Mouse (Mus musculus): Measurements from ENCODE around the gene Nup107.
"Not testable (repeated sequence)": the region's sequence is repeated elsewhere in the genome, so short reads cannot be mapped to it uniquely, and the experiment has no call there.

Nup107 gene

GRCm38 (mm10) chr10:117730637-117731203 is 61.8 kb downstream of the Nup107 start:
- ChIA-PET POLR2A (interaction anchor here in 1 of 4 experiments (0.6 to 1.6 kb wide), 4 partner anchors 8 to 43 kb away, joined by 3 to 4 read pairs (median 4); partner anchors contain the start of gene Mdm2), CTCF (interaction anchor here in 1 of 4 experiments (0.7 kb wide), 1 partner anchor 42 kb away, joined by 3 read pairs; no protein-coding TSS in a partner anchor)

DNA sequence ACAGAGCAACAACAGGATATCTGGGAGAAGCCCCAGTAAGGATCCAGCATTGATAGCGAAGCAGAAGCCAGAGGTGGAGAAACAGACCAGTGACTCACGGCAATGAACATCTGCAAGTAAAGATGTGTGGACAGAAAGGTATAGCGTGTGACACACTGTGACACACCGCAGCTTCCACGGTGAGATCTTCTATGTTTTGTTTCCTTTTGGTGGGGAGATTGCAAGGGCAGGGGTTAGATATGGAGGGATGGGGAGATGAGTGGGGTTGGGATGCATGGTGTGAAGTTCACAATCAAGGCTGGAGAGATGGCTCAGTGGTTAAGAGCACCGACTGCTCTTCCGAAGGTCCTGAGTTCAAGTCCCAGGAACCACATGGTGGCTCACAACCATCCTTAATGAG is 62.4 kb downstream of the Nup107 start:
- POLR2A ChIA-PET = interaction anchor here in 1 of 4 experiments (0.6 to 1.6 kb wide), 2 partner anchors 12 to 43 kb away, joined by 4 read pairs; no protein-coding TSS in a partner anchor
- CTCF ChIA-PET = interaction anchor here in 1 of 4 experiments (0.6 kb wide), 1 partner anchor 97 kb away, joined by 5 read pairs; no protein-coding TSS in a partner anchor

- CTCF ChIA-PET = interaction anchor here in 1 of 4 experiments (0.6 kb wide), 1 partner anchor 98 kb away, joined by 5 read pairs; no protein-coding TSS in a partner anchor
- POLR2A ChIA-PET = interaction anchor here in 1 of 4 experiments (0.5 kb wide), 1 partner anchor 9 kb away, joined by 3 read pairs; no protein-coding TSS in a partner anchor
Observed at GRCm38 (mm10) chr10:117729139-117729814, 63.2 kb downstream of the Nup107 start.

DNA sequence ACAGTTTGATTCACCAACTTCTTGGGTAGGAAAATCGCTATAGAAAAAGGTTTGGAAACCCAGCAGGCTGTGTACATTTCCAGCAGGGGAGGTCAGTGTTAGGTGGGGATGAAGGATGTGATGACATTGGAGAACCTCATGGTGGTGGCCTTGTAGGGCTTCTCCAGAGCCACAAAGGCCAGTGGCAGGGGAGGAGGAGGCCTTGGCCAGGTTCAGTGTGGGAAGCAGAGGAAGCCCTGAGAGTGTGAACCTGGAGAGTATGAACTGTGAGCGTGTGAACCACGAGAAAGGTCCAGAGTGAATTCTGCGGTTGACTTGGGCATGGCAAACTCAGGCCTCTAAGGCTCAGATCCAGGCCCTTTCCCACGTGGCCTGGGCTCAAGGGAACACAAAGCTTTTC is 63.9 kb downstream of the Nup107 start:
- CTCF ChIA-PET = no interaction called here
- POLR2A ChIA-PET = interaction anchor here in 2 of 4 experiments (0.5 to 1.2 kb wide), 3 partner anchors 10 to 95 kb away, joined by 3 read pairs; no protein-coding TSS in a partner anchor

DNA sequence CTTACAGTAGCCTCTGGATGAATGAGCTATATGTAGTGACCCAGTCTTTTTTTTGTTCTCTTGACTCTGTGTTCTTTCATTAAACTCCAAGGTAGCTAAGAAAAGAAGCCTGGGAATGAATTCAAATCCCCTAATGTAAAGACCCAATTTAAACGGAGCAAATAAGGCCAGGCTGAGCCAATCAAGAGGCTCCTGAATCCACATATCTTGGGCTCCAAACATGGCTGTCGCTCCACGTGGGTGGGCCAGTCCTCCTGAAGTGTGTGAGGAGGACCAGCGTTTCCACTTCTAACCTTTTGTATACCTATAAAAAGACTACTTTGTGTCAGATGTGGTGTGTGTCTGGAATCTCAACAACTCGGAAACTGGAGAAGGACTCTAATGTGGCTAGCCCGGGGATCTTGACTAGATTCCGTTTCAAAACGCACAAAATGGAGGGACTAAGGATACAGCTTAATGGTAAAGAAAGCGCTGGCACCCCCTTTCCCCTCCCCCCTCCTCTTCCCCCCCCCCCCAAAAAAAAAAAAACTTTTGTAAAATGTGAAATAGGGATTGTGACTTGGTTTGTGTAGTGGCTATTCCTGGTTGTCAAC is 64.9 kb downstream of the Nup107 start:
- POLR2A ChIA-PET = interaction anchor here in 2 of 4 experiments (0.9 to 1.5 kb wide), 8 partner anchors 9 to 37 kb away, joined by 3 to 5 read pairs (median 3); no protein-coding TSS in a partner anchor
- CTCF ChIA-PET = interaction anchor here in 1 of 4 experiments (0.6 kb wide), 1 partner anchor 88 kb away, joined by 3 read pairs; no protein-coding TSS in a partner anchor

DNA sequence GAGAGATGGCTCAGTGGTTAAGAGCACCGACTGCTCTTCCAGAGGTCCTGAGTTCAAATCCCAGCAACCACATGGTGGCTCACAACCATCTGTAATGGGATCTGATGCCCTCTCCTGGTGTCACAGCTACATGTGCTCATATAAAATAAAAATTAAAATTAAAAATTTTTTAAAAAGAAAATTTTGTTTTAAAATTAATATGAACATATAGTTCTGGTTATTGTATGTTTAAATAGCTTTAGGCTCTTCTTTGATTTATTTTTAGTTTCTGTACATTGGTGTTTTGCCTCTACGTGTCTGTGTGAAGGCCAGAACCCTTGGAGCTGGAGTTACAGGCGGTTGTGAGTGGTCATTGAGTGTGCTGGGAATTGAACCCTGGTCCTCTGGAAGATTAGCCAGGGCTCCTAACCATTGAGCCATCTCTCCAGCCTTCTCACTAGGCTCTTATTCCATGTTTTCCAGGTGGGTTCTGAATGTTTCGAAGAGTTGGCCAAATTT is 65.6 kb downstream of the Nup107 start:
- ChIA-PET CTCF (interaction anchor here in 1 of 4 experiments (0.6 kb wide), 1 partner anchor 169 kb away, joined by 5 read pairs; no protein-coding TSS in a partner anchor), POLR2A (interaction anchor here in 3 of 4 experiments (0.6 to 1.5 kb wide), 7 partner anchors 9 to 258 kb away, joined by 3 to 5 read pairs (median 3); partner anchors contain the start of gene Nup107 (in 1 of the 3))

- ChIA-PET CTCF (interaction anchor here in 1 of 4 experiments (0.6 kb wide), 1 partner anchor 169 kb away, joined by 5 read pairs; no protein-coding TSS in a partner anchor), POLR2A (interaction anchor here in 3 of 4 experiments (0.6 to 1.5 kb wide), 6 partner anchors 8 to 67 kb away, joined by 3 to 4 read pairs (median 3); partner anchors contain the start of genes Mdm2 (in 1 of the 3) and Nup107 (in 1 of the 3))
Observed at GRCm38 (mm10) chr10:117726350-117726749, 66.2 kb downstream of the Nup107 start.

GRCm38 (mm10) chr10:117725671-117726070 is 66.8 kb downstream of the Nup107 start:
- POLR2A ChIA-PET = interaction anchor here in 2 of 4 experiments (0.8 to 1.2 kb wide), 3 partner anchors 9 to 16 kb away, joined by 3 to 4 read pairs (median 3); partner anchors contain the start of gene Mdm2 (in 1 of the 2)
- CTCF ChIA-PET = interaction anchor here in 1 of 4 experiments (0.7 kb wide), 1 partner anchor 817 kb away, joined by 3 read pairs; no protein-coding TSS in a partner anchor

DNA sequence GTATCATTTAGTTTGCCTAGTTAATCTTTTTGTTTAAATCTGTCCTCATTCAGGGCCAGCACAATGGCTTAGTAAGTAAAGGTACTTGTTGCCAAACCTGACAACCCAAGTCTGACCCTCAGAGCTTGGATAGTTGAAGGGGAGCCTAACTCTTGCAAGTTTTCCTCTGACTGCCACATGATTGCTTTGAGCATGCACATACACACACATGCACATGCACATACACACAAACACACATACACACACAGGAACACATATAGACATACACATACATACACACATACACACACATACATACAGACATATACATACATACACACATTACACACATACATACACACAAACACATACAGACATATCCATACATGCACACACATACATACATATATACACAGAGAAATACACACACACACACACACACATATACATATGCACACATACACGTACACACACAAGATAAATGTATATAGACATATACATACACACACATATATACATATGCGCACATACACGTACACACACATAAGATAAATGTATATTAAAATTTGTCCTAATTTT is 67.6 kb downstream of the Nup107 start:
- CTCF ChIA-PET = no interaction called here
- POLR2A ChIA-PET = interaction anchor here in 2 of 4 experiments (0.6 to 1.7 kb wide), 2 partner anchors 13 kb away, joined by 3 to 4 read pairs; no protein-coding TSS in a partner anchor

GRCm38 (mm10) chr10:117724136-117724718 is 68.3 kb downstream of the Nup107 start:
- CTCF ChIA-PET = interaction anchor here in 1 of 4 experiments (1.2 kb wide), 1 partner anchor 73 kb away, joined by 5 read pairs; no protein-coding TSS in a partner anchor
- POLR2A ChIA-PET = interaction anchor here in 3 of 4 experiments (0.6 to 1.7 kb wide), 7 partner anchors 12 to 129 kb away, joined by 3 to 4 read pairs (median 3); no protein-coding TSS in a partner anchor

DNA sequence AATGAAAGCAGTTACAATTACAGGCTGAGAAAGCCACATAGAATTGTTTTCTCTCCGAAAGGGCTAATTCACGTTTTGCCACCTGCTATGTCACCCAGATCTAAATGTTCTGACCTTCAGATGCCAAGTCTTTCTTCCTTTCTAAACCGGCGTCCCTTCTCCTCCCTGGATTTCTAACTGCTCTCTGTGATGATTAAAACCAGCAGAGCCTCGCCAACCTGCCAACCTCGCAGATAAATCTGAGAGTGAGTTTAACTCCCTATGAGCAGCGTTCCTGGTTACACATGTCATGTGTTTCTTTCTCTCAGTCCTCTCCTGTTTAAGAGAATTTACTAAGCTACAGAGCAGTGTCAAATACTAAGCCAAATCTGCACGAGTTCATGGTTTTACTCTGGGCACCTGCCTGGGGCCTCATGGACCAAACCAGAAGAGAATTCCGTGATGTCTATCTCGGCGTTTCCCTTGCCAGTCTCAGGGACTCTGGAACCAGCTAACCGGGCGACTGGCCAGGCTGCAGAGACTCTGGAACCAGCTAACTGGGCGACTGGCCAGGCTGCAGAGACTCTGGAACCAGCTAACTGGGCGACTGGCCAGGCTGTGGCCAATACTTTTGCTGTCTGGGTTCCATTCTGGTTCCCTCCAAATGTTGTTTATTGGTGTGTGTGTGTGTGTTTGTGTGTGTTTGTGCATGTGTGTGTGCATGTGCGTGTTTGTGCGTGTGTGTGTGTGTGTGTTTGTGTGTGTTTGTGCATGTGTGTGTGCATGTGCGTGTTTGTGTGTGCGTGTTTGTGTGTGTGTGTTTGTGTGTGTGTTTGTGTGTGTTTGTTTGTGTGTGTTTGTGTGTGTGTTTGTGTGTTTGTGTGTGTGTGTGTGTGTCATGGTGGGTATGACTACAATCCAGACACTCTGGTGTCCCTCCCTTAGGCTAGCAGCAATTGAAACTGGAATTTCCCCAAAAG is 74.1 kb downstream of the Nup107 start:
- CTCF ChIA-PET = interaction anchor here in 3 of 4 experiments (0.6 to 1.5 kb wide), 6 partner anchors 8 to 258 kb away, joined by 3 to 7 read pairs (median 5); partner anchors contain the start of gene Mdm2 (in 1 of the 3)
- POLR2A ChIA-PET = interaction anchor here in 3 of 4 experiments (0.5 to 3.0 kb wide), 24 partner anchors 7 to 671 kb away, joined by 3 to 24 read pairs (median 4); partner anchors contain the start of gene Mdm2 (in 2 of the 3)

DNA sequence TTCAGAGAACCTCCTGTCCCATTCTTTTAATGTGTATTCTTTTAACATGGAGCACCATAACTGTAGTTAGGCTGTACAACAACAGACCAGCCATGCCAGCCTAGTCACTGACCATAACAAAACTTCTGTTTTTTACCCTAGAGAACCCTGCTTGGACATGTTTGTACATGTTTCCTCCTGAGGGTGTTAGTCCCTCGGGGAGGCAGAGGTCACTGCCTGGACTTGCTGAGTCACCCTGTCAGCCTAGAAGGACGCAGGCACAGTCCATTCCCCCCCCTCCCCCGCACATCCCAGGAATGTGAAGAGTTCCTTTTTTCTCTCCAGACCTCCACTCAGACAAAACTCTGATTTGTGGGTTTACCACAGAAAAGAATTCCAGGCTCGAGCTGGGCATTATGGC is 74.9 kb downstream of the Nup107 start:
- CTCF ChIA-PET = no interaction called here
- POLR2A ChIA-PET = interaction anchor here in 3 of 4 experiments (0.7 to 3.0 kb wide), 12 partner anchors 8 to 101 kb away, joined by 3 to 24 read pairs (median 5); partner anchors contain the start of gene Mdm2 (in 1 of the 3)

GRCm38 (mm10) chr10:117716686-117717085 is 75.8 kb downstream of the Nup107 start:
- ChIA-PET CTCF (interaction anchor here in 2 of 4 experiments (0.5 to 0.7 kb wide), 3 partner anchors 200 to 386 kb away, joined by 3 to 8 read pairs (median 5); no protein-coding TSS in a partner anchor), POLR2A (interaction anchor here in 3 of 4 experiments (0.6 to 1.7 kb wide), 4 partner anchors 10 to 76 kb away, joined by 3 read pairs; partner anchors contain the start of gene Nup107 (in 1 of the 3))

DNA sequence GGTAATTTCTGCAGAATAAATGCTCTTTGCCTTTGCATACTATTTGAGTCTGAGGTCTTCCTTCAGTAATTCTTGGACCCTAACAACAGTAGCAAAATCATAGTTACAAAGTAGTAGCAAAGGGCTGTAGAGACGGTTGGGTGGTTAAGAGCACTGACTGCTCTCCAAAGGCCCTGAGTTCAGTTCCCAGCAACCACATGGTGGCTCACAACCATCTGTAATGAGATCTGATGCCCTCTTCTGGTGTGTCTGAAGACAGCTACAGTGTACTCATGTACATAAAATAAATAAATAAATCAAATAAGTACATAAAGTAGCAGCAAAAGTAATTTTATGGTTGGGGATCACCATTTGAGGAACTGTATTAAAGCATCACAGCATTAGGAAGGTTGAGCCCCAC is 76.9 kb downstream of the Nup107 start:
- POLR2A ChIA-PET = interaction anchor here in 1 of 4 experiments (1.7 kb wide), 1 partner anchor 77 kb away, joined by 3 read pairs; the partner anchor contains the start of gene Nup107
- CTCF ChIA-PET = not testable (repeated sequence)

- POLR2A ChIA-PET = interaction anchor here in 2 of 4 experiments (1.1 to 1.7 kb wide), 3 partner anchors 16 to 78 kb away, joined by 3 read pairs; partner anchors contain the start of gene Nup107 (in 1 of the 2)
- CTCF ChIA-PET = interaction anchor here in 1 of 4 experiments (0.5 kb wide), 1 partner anchor 656 kb away, joined by 3 read pairs; no protein-coding TSS in a partner anchor
Observed at GRCm38 (mm10) chr10:117714928-117715500, 77.5 kb downstream of the Nup107 start.
